Mouse (Mus musculus): ENCODE results near the gene Lingo3.

DNA sequence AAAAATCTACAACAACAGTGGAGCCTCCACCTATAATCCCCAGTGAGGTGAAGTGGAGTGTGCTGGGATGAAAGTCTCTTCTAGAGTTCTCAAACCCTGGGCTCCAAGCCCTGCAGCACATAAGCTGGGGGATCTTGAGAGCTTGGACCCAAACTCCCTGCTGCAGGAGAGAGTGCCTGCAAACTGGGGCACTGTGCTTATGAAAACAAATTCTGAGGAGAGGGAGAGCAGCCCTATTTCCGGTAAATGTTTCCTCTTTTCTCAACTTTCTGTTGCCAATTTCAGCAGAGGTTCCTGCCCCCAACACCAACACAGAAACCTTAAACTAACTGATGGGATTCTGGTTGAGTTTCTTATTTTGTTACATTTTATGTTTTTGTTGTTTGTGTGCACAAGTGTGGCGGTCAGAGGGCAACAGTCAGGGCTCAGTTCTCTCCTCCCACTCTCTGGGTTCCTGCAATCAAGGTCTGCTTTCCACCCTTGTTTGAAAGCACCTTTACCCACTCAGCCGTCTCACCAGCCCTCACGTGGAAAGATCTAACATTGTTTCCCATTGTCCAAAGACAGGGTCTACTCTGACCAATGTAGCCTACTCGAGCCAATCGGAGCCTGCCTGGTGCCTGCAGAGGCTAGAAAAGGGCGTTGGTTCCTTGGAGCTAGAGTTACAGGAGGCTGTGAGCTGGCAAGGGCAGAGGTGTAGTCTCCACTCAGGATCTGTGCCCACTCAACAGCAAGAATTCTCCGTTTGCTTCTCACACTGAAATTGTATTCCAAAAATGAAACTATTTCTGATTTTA lies 19.8 kb downstream of the Lingo3 start:
- TF ChIP-seq POLR2A (IDR thresholded peaks at IDR 0.05; ENCODE audit: insufficient read depth, low read depth, low read length) (no peak), CTCF (IDR thresholded peaks at IDR 0.05; ENCODE audit: insufficient read depth, low read depth, low read length) (no peak)

All from olfactory bulb, adult 2 months (tissue).